Mouse (Mus musculus): ENCODE data around the gene Zfp61.
"Not testable (repeated sequence)": the region's sequence is repeated elsewhere in the genome, so short reads cannot be mapped to it uniquely, and the experiment has no call there.

Gene Zfp61

GRCm38 (mm10) chr7:24297361-24298095 is 3.5 kb downstream of the Zfp61 start:
- DNase-seq (ENCODE audit: low spot score in 2 of 2) = no peak

GRCm38 (mm10) chr7:24296386-24296785 is 4.6 kb downstream of the Zfp61 start:
- DNase-seq (ENCODE audit: low spot score in 2 of 2) = no peak

- no peak for DNase-seq (ENCODE audit: low spot score in 2 of 2)
Observed at GRCm38 (mm10) chr7:24295376-24295775, 5.7 kb downstream of the Zfp61 start.

- no peak for DNase-seq (ENCODE audit: low spot score in 2 of 2)
Observed at GRCm38 (mm10) chr7:24294763-24295162, 6.3 kb downstream of the Zfp61 start.

- no peak for DNase-seq (ENCODE audit: low spot score in 2 of 2)
Observed at GRCm38 (mm10) chr7:24293061-24293851, 7.8 kb downstream of the Zfp61 start.

- DNase-seq (ENCODE audit: low spot score in 2 of 2) = no peak
Observed at GRCm38 (mm10) chr7:24291387-24292090, 9.5 kb downstream of the Zfp61 start.

- no peak for DNase-seq (ENCODE audit: low spot score in 2 of 2)
Observed at GRCm38 (mm10) chr7:24290106-24290693, 10.8 kb downstream of the Zfp61 start.

GRCm38 (mm10) chr7:24288512-24288911 is 12.5 kb downstream of the Zfp61 start:
- DNase-seq (ENCODE audit: low spot score in 2 of 2) = no peak

GRCm38 (mm10) chr7:24287670-24288069 is 13.4 kb downstream of the Zfp61 start:
- no peak for DNase-seq (ENCODE audit: low spot score in 2 of 2)

- DNase-seq (ENCODE audit: low spot score in 2 of 2) = no peak
Observed at GRCm38 (mm10) chr7:24286916-24287315, 14.1 kb downstream of the Zfp61 start.

GRCm38 (mm10) chr7:24286090-24286489 is 14.9 kb downstream of the Zfp61 start:
- no peak for DNase-seq (ENCODE audit: low spot score in 2 of 2)

GRCm38 (mm10) chr7:24280858-24281145 is 20.2 kb downstream of the Zfp61 start:
- DNase-seq (ENCODE audit: low spot score in 2 of 2) = no peak

- DNase-seq (ENCODE audit: low spot score in 2 of 2) = no peak
Observed at GRCm38 (mm10) chr7:24280031-24280857, 20.8 kb downstream of the Zfp61 start.

- DNase-seq (ENCODE audit: low spot score in 2 of 2) = not testable (repeated sequence)
Observed at GRCm38 (mm10) chr7:24278771-24279170, 22.3 kb downstream of the Zfp61 start.

- no peak for DNase-seq (ENCODE audit: low spot score in 2 of 2)
Observed at GRCm38 (mm10) chr7:24274456-24274855, 26.6 kb downstream of the Zfp61 start.

GRCm38 (mm10) chr7:24271191-24271590 is 29.8 kb downstream of the Zfp61 start:
- DNase-seq (ENCODE audit: low spot score in 2 of 2) = no peak

- DNase-seq (ENCODE audit: low spot score in 2 of 2) = peak; percentile 57 to 73
Observed at GRCm38 (mm10) chr7:24270288-24270672, 30.8 kb downstream of the Zfp61 start, which contains the start of gene Zfp93. Gene Zfp93 (plus strand): TSS chr7:24270420.

GRCm38 (mm10) chr7:24269667-24270287 is 31.3 kb downstream of the Zfp61 start:
- no peak for DNase-seq (ENCODE audit: low spot score in 2 of 2)

GRCm38 (mm10) chr7:24269256-24269655 is 31.8 kb downstream of the Zfp61 start:
- DNase-seq (ENCODE audit: low spot score in 2 of 2) = no peak

GRCm38 (mm10) chr7:24268176-24269155 is 32.6 kb downstream of the Zfp61 start:
- DNase-seq (ENCODE audit: low spot score in 2 of 2) = no peak

All from urinary bladder, adult 18-20 months (tissue).